Mouse (Mus musculus): Measurements from ENCODE around the gene Hid1.

DNA sequence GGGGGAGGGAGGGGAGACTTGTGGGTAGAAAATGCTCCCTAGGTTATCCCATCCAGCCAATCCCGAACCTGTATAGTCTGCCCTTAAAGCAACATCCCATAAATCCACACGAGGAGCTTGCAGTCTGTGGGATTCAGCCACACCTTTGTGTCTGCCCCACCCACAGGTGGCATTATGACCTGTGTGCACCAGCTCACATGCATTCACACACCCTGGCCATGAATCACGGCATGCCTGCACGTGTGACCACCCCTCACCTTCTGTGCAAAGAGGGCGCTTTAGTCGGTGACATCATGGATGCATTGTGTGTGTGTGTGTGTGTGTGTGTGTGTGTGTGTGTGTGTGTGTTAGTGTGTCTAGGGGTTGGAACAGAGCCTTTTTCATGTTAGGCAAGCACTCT lies 25.7 kb downstream of the Hid1 start:
- TF ChIP-seq CTCF (IDR thresholded peaks at IDR 0.05; ENCODE audit: extremely low read depth, insufficient read depth, low read length) (no peak), POLR2A (IDR thresholded peaks at IDR 0.05; ENCODE audit: extremely low read depth, insufficient read depth, low read length) (no peak)

Measured in cortical plate, adult 2 months (tissue).